Mouse (Mus musculus): ENCODE data around the gene Ccdc102a.
"Not testable (repeated sequence)": the region's sequence is repeated elsewhere in the genome, so short reads cannot be mapped to it uniquely, and the experiment has no call there.

Ccdc102a gene

DNA sequence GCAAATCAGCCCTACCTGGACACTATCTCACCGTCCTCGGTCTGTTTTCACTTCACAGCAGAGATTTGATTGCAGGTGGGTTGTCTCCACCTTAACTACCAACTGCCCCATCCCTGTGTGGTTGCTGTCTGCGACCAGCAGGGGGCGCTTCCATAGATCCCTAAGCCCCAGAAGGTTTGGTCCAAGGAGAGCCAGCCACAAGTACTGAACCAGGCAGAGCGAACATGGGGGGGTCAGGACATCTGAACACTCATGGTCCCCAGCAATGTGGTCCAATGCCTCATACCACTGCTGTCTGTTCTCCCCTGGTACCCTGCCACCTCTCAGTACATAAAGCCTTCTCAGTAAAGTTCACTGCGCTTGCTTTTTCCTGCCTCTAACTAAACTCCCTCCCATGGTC is 43.5 kb downstream of the Ccdc102a start:
- DNase-seq (ENCODE audit: low spot score) = peak; percentile 81

DNA sequence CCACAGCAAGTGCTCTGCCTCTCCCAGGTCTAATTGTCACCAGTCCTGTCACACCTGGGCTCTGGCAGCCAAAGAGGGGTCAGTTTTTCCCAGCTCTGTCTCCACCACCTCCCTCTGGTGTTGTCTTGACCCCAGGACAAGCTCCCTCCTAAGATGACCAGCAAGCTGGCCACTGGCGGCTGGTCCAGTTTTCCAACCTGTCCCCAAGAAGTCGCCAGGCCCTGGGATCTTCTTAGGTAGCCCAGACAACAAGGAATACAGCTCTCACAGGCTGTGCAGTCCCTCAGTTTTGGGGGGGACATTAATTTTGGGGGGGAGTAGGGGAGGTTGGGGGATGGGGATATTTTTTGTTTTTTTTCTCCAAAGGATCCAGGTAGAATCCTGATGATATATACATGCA is 45.3 kb downstream of the Ccdc102a start:
- no peak for DNase-seq (ENCODE audit: low spot score)

DNA sequence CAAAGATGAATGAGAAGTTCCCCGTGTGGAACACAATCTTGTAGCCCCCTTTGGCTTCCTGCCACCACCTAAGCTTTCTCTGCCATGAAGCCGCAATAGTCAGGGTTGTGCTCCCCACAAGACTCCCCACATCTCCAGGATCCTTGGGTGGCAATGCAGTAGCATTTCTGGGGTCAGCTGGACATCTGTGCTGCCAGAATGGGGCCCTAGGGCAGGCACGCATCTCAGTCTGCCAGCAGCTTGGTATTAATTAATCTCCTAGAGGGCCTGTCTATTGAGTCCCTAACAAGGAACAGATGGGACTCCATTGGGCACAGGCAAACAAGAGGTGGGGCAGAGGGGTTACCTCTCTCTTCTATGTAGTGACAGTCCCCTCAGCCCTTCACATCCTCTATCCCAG is 45.7 kb downstream of the Ccdc102a start:
- no peak for DNase-seq (ENCODE audit: low spot score)

DNA sequence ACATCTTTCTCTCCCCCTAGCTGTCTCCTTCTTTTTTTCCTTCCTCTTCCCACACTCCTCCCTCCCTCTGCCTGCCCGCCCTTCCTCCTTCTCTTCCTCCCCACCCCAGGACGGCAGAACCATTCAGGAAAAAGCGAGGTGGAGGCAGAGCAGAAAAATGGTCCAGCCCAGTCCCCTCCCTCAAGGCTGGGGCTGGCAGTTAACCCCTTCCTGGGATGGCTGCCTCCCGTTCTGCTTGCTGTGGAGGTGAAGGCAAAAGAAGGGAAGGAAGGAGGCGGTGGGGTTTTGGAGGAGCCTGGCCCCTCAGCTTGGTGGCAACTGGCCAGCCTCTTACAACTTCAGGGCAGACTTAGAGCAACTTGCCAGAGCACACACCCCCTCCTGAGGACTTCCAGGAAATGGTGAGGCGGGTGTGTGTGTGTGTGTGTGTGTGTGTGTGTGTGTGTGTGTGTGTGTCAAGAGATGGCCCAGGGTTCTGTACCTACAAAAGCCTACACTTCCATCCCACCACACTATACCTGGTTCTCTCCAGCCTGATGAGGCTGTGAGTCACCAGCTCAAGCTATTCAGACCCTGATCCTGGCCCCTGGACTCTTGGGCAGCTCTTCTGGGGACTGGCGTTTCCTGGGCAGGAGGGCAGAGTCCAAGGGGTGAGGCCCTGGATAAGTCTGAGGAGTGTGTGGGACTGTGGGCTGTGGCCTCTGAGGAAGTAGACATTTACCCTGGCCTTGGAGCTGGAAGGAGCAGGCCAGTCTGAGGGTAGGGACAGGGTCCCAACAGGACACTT is 46.6 kb downstream of the Ccdc102a start:
- DNase-seq (ENCODE audit: low spot score) = no peak

DNA sequence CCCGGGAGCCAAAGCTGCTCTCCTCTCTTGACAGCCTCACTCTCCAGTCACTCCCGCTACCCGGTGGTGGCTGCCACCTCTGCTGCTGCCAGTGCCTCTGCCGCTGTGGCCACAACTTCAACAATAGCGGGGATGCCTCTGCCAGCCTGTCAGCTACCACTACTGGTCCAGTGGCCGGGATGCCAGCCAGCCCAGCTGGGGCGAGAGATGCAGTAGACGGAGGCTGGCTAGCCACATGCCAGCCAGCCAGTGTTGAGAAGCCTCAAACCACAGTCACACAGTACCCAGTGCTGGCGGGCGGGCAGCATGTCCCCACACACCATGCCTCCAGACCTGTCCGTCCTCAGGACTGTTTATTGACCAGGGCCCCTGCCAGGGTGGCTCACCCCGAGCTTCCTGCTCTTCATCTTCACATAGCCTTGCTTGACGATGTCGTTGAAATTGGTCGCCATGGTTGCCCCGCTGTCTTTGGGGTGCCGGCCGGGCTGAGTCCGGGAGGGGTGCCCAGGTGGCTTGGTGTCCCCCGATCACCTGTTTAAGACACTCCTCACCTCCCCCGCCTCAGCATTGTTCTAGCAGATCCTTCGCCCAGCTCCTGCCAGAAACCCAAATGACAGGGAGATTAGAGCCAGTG is 47.3 kb downstream of the Ccdc102a start:
- no peak for DNase-seq (ENCODE audit: low spot score)

DNA sequence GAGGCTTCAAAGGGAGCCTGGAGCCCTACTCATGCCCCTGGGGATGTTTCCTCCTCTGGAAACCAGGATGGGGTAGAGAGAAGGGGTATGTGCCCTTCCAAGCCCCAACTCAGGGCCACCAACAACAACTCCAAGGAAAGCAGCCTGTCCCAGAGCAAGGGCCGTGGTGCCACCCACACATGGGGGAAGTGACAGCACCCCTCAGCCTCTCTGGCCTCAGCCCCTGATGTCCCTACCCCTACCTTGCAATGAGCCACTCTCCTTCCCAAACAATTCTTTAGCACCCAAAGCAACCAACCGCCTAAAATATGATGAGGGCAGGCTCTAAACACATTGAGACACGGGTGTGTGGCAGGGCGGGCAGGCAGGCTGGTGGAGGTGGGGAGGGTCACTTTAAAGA is 47.9 kb downstream of the Ccdc102a start:
- DNase-seq (ENCODE audit: low spot score) = no peak

DNA sequence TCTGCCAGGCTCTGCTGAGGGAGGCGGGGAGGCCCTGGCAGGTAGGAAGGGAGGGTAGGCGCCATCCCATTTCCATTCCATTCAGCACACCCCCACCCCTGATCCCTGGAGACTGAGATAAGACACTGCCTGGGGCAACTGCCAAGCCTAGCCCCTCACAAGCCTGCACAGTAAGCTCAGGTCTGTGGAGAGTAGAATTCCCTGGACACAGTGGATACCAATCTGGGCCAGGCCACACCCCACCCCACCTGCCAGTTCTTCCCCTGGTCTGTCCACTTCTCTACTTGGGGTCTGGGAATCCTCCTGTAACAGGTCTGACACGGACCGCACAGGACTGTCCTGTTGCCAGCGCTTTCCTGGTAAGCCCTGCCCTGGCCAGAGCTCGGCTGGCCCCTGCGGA is 48.8 kb downstream of the Ccdc102a start:
- no peak for DNase-seq (ENCODE audit: low spot score)

DNA sequence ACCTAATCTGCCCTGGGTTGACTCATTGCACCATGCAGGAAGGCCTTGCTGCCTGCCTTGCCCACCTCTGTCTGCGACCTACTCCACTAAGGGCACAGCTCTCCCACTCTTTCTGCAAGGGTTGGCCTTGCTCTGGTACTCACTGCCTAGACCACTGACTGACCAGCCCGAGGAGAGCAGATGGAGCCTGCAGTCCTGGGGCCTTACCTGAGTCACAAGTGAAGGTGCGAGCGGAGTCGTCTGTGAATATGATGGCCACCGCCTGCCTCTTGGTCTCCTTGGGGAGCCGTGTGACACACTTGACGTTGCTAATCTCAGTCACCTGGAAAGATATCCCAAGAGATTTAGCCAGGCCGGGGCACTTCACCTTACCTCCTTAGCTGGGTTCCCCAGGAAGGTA is 51.0 kb downstream of the Ccdc102a start:
- no peak for DNase-seq (ENCODE audit: low spot score)

DNA sequence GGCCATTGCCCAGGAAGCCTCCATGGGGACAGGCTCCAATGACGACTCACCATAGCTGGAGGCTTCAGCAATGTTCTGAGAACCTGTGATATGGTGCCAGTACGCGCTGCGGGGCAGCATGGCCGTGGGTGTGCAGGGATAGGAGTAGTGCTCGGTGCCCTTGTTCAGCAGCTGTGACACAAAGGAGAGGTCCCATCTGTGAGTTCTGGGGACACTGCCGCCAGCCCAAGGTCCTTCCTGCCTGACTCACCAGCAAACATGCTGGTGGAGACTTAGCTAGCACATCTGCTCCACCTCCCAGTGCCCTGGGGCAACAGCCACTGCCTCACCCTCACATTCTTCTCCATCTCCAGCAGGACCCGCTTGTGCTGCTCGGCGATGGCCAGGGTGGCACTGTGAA is 52.6 kb downstream of the Ccdc102a start:
- DNase-seq (ENCODE audit: low spot score) = no peak

DNA sequence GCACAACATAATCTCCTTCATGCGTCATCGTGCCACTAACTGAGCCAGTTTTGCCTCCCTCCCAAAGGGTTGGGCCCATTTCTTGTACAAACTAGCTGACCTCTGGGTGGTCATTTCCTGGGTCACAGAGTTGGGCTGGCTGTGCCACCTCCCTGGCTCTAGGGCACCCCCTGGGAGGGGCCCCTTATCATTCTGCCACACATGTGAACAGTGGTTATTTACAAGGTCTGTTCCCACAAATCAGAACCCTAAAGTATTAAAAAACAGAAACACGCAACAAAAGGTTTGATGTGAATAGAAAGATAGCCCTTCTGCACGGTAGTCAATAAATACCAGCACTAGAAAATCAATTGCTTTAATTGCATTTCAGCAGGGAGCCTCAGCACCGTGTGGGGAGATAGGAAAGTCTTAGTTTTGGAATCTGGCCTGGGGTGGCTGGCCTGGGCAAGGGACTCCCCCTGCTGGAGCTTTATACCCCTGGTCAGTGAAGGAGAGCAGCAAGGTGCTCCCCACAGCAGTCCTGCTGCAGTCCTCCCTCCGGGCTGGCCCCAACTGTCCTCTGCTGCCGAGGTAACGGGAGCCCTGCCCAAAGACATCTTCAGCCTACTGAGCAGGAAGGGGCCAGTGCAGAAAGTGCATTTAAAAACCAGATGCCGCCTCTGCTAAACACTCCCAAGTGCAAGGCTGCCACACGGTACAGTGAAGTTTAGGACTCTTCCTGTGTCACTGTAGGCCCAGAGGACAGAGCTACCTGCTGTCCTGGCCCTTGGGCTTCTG is 53.8 kb downstream of the Ccdc102a start:
- no peak for DNase-seq (ENCODE audit: low spot score)

DNA sequence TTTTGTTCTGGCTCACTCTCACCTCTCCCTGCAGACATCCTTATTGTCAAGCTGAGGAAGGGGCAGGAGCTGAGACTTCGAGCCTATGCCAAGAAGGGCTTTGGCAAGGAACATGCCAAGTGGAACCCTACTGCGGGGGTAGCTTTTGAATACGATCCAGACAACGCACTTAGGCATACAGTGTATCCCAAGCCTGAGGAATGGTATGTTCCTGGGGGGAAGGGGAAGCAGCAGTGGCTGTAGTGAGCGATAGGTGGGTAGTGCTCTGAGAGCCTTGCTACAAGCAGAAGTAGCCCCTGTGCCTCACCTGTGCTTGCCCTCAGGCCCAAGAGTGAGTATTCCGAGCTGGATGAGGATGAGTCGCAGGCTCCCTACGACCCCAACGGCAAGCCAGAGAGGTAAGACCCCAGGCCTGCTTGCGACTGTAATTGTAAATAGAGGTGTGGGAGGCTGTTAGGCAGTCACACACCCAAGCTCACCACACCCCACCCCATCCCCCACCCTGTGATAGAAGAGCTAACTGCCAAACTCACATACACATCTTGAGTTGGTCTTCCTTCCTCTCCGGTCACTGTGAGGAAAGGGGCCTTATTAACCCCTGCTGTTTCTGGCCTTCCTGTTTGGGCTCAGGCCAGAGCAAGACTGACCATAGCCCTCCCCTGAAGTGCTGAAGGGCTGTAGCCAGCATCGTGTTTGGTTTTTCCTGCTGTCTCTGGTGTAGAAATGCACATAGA is 55.2 kb downstream of the Ccdc102a start:
- DNase-seq (ENCODE audit: low spot score) = no peak

DNA sequence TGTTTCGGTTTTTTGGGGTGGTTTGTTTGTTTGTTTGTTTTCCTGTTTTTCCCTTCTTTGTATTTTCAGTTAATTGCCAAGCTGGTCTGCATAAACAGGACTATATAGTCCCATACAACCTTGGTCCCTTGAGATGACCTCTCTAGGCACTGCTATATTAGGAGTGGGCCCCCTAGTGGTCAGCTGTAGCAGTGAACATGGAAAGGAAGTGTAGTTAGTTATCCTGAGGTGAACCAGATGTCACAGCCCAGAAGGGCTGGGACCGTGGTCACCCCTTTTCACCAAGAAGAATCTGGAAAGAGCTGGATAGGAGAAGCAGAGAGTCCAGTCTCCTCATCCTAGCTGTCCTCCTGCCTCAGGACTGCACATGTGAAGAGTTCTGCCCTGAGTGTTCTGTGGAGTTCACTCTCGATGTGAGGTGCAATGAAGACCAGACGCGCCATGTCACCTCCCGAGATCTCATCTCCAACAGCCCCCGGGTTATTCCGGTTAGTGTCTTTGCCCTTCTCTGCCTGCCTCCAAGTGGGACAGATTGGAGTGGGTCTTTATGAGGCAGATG is 56.5 kb downstream of the Ccdc102a start:
- DNase-seq (ENCODE audit: low spot score) = no peak

DNA sequence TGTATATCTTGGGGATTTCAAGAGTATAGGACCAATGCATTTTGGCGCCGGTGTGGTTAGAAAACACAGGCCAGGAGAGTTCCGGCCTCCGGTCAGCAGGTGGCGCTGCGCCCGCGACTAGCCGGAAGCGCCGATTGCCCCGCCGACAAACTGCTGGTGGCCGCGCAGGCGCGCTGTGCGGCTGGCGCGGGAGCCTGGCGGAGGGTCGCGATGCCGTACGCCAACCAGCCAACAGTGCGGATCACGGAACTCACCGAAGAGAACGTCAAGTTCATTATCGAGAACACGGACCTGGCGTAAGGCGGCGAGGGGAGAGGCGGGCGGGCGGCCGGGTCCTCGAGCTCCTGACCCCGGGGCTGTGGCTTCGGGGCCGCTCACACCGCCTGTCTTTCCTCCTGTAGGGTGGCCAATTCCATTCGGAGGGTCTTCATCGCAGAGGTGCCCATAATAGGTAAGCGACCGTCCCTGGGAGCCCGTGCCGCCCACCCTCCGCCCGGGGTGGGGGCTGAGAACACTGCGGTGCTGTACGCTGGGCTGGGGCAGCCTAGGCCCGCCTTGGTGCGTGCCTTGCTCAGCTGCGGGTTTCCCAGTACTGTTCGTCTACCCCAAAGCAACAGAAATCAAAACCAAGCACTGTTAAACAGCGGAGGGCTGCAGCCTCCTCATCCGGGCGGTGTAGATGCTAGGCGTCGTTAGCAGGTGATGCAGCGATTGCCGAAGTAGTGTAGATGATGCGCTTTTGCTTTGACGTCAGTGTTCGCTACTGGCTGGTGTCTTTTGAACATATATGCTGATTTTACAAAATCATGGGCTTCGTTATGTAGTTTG is 60.3 kb downstream of the Ccdc102a start, which contains the start of gene Polr2c:
Gene Polr2c (plus strand): TSS at position 105 of the 828 bp plus-strand sequence.
- DNase-seq (ENCODE audit: low spot score) = peak; percentile 84

DNA sequence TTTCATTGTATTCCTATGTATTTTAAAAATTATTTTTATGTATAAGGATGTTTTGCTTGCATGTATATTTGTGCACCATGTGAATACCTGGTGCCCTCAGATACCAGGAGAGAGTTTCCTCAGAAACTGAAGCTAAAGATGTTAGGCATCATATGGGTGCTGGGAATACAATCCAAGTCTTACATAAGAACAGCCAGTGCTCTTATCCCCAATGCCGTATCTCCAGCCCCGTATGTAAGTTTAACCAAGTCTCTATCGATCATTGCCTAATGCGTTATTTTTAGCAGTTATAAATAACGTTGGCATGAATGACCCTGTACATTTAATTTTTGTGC is 60.9 kb downstream of the Ccdc102a start:
- no peak for DNase-seq (ENCODE audit: low spot score)

DNA sequence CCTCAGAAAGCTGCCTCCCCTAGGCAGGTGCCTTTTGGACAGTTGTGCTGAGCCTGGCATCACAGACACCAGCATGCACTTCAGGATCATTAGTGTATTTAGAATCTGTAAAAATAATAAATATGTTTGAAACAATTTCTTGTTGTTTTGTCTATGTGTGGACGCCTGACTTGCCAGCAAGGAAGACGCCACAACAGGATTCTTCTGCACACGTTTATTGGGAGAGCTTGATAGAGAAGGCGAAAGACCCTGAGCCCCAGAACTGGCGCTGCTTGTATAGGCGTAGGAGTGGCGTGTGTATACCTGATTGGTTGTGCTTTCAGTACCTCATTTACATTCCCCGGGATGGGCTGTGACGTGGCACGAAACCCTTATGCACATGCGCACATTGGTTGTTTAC is 63.1 kb downstream of the Ccdc102a start:
- not testable (repeated sequence) for DNase-seq (ENCODE audit: low spot score)

All from c-Kit-positive CD71-positive TER-119-positive erythroid progenitor cells, embryonic 14.5 days (primary cell).